8 mouse cellular contexts compared by ENCODE assay signal in the genomic region with DNA sequence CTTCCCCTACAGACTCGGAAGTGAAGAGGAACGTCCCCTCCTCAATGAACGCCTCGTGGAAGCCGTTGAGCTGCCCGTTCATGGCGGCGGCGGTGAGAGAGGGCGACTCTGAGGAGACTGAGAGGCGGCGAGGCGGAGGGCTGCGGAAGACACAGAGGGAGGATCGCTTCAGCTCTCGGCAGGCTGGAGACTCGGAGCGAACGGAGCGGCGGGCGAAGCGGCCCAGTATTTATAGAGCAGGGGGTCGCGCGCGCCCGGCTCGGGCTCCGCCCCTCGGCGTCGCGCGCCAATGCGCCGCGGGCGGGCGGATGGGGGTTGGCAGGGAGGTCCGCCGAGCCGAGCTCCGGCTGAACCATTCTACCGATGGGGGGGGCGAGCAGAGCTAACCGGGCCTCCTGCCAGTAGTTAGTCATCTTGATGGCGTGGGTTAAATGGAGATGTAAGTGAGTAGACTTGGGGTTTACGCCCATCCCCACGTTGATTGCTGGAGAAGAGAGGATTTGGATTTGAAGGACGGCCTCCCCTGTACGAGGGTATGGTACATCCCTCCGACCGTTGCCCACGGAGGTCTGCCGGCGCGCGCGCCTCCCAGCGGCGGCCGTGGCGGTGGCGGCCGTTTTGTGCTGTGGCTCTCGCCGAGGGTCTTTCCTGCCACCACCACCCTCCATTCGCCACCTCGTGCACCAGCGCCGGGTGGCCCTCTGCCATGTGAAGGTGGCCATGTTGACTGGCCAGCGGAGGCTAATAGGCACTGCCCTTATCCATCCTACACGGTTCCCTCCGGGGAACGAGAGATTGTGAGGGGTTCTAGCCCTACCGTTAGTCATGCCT. TPM values are rescaled to one million over a fixed set of nuclear protein-coding genes. Genes with fewer than 3 reads are reported as not detected.
DNase-seq lines count a peak whose midpoint lies in the region; ATAC-seq and TF ChIP-seq lines count a peak whose summit lies in the region.

Gene Mat2a, minus strand, starts transcription at position 204 of the 831 bp plus-strand sequence.

- H3K4me2 ChIP-seq in hindbrain, postnatal 0 days (ENCODE audit: low read depth, low read length): peak within 1 kb of the TSS; percentile 70

- ATAC-seq in common myeloid progenitor, adult 5-6 weeks (replicated peaks; ENCODE audit: low read depth, poor library complexity, severe bottlenecking): peak; percentile 77
- ATAC-seq in hindbrain, postnatal 0 days: peak; percentile 93

- no peaks in the 10 kb centered on the region for H3K27me3 ChIP-seq in hindbrain, postnatal 0 days (ENCODE audit: insufficient read depth, low read length)
- no peaks in the 10 kb centered on the region for H3K27me3 ChIP-seq in megakaryocyte, embryonic 14.5 days (replicated peaks)

- DNase-seq in ZHBTc4 (ENCODE audit: low read depth, low spot score): peak; percentile 95
- peak; percentile 96 for DNase-seq in gastrocnemius, adult 2 months
- peak; percentile 97 for DNase-seq in hindbrain, postnatal 0 days (ENCODE audit: low spot score)
- peak; percentile 93 to 95 for DNase-seq in left cerebral cortex, adult 8-10 months (ENCODE audit: low spot score in 2 of 2)
- DNase-seq in right cerebral cortex, postnatal 10 days (ENCODE audit: low spot score in 2 of 2): peak; percentile 96 to 98
- DNase-seq in urinary bladder, postnatal 25 days (ENCODE audit: low spot score): peak; percentile 95

- H3K9ac ChIP-seq in hindbrain, postnatal 0 days (replicated peaks; ENCODE audit: low read length): peak within 1 kb of the TSS; percentile 99

- peaks cover 25% of the 10 kb centered on the region for H3K36me3 ChIP-seq in hindbrain, postnatal 0 days (ENCODE audit: insufficient read depth, low read length)
- H3K36me3 ChIP-seq in megakaryocyte, embryonic 14.5 days (replicated peaks; ENCODE audit: low read length): peaks cover 36% of the 10 kb centered on the region

- H3K9me3 ChIP-seq in hindbrain, postnatal 0 days (ENCODE audit: low read length): no peaks in the 10 kb centered on the region
- no peaks in the 10 kb centered on the region for H3K9me3 ChIP-seq in megakaryocyte, embryonic 14.5 days

- H3K27ac ChIP-seq in gastrocnemius, adult 2 months: peak within 1 kb of the TSS; percentile 100
- H3K27ac ChIP-seq in hindbrain, postnatal 0 days: peak within 1 kb of the TSS; percentile 100

- H3K4me3 ChIP-seq in gastrocnemius, adult 2 months: peak within 1 kb of the TSS; percentile 78
- peak within 1 kb of the TSS; percentile 100 for H3K4me3 ChIP-seq in hindbrain, postnatal 0 days (ENCODE audit: low read length)
- H3K4me3 ChIP-seq in megakaryocyte, embryonic 14.5 days (replicated peaks): peak within 1 kb of the TSS; percentile 99

- H3K4me1 ChIP-seq in hindbrain, postnatal 0 days (ENCODE audit: insufficient read depth, low read length): peaks cover 16% of the 10 kb centered on the region
- H3K4me1 ChIP-seq in megakaryocyte, embryonic 14.5 days: peaks cover 56% of the 10 kb centered on the region

- WGBS in hindbrain, postnatal 0 days: under 1% methylated on average over 76 of the region's 77 CpGs

- peak; percentile 89 for TF ChIP-seq CTCF in gastrocnemius, adult 2 months (IDR thresholded peaks at IDR 0.05)
- peak; percentile 49 for TF ChIP-seq CTCF in hindbrain, postnatal 0 days (IDR thresholded peaks at IDR 0.05; ENCODE audit: low read depth)

- intact Hi-C loops in gastrocnemius, adult 2 months (cut with DNase I): no loop called here

RNA-seq across cellular contexts. Expression of gene Mat2a, which starts in this region (rescaled TPM):
- total RNA-seq in common myeloid progenitor, adult 5-6 weeks (2017): 300 and 303 TPM in 2 replicates
- 100 to 1,000 TPM; 130 to 164 TPM for total RNA-seq in gastrocnemius, adult 2 months (2021)
- 70.5 and 105 TPM in 2 replicates for total RNA-seq in hindbrain, postnatal 0 days (2014; rRNA removed)
- 254 and 279 TPM in 2 replicates for polyA plus RNA-seq in hindbrain, postnatal 0 days (2015; fragmentation: Nextera tagmentation; extraction: Ambion mirVana)
- total RNA-seq in left cerebral cortex, adult 8-10 months (2022): 100 to 1,000 TPM; 148 to 178 (median 163) TPM
- 1.6 and 17.1 TPM in 2 replicates for polyA plus RNA-seq in megakaryocyte, embryonic 14.5 days (2012; ENCODE audit: insufficient read depth, low replicate concordance)

Comparison
In these comparisons a context has a peak if more than half of its experiments do, and no peak if none do; other contexts are left out.
1. Peak in every context shown above with its lines: DNase-seq, ATAC-seq, H3K4me3 ChIP-seq and H3K27ac ChIP-seq.
2. RNA of gene Mat2a (polyA plus RNA-seq): 254 to 279 TPM in hindbrain, postnatal 0 days; 1.6 to 17.1 TPM in megakaryocyte, embryonic 14.5 days; every median in the first group is over 10 times any median in the second.